Mouse (Mus musculus) G1E (cell line): ENCODE results near the gene Slc39a13. TPM values are rescaled to one million over a fixed set of nuclear protein-coding genes. Genes with fewer than 3 reads are reported as not detected.
"Not testable (repeated sequence)": the region's sequence is repeated elsewhere in the genome, so short reads cannot be mapped to it uniquely, and the experiment has no call there.

Source experiments
- ATAC-seq: 2 replicates; pipeline ENCODE4 v1.8.0; 2016; ENCODE audit warnings: mild to moderate bottlenecking; ENCODE audit not compliant: insufficient number of reproducible peaks, poor library complexity, low FRiP score, severe bottlenecking; ENCODE audit errors: extremely low read depth
- DNase-seq: peaks from one replicate; pipeline ENCODE4 v3.0.0; 2012; ENCODE audit warnings: low spot score
- H3K27me3 ChIP-seq: 2 replicates; pipeline ENCODE4 v1.6.1; 2012; ENCODE audit warnings: mild to moderate bottlenecking, low read length, inconsistent platforms; ENCODE audit not compliant: insufficient read depth
- H3K36me3 ChIP-seq: replicated peaks from 2 replicates; pipeline ENCODE3; 2012; ENCODE audit warnings: mild to moderate bottlenecking, inconsistent platforms
- H3K4me1 ChIP-seq: 2 replicates; pipeline ENCODE4 v1.6.1; 2012; ENCODE audit warnings: low read depth, low read length, inconsistent platforms, mixed read lengths; ENCODE audit not compliant: insufficient read depth
- H3K4me3 ChIP-seq: 2 replicates; pipeline ENCODE4 v1.5.1; 2012; ENCODE audit warnings: low read depth, mild to moderate bottlenecking, inconsistent platforms, low read length, moderate library complexity, mixed read lengths
- H3K9me3 ChIP-seq: replicated peaks from 2 replicates; pipeline ENCODE4 v1.6.1; 2012; ENCODE audit warnings: inconsistent platforms
- CTCF ChIP-seq: IDR thresholded peaks from 2 replicates; pipeline ENCODE4 v1.5.1; 2012; ENCODE audit warnings: low read depth, low read length, inconsistent platforms, mixed read lengths
- GATA1 ChIP-seq: IDR thresholded peaks from 2 replicates; pipeline ENCODE4 v1.6.1; 2012; ENCODE audit warnings: borderline replicate concordance, low read length, inconsistent platforms, mixed read lengths
- GATA2 ChIP-seq: IDR thresholded peaks from 2 replicates; pipeline ENCODE4 v1.6.1; 2012; ENCODE audit warnings: low read depth, low read length, inconsistent platforms, borderline replicate concordance
- POLR2AphosphoS5 ChIP-seq: IDR thresholded peaks from 2 replicates; pipeline ENCODE4 v1.6.1; 2012; ENCODE audit warnings: low read depth, low read length, inconsistent platforms; ENCODE audit not compliant: insufficient replicate concordance
- TAL1 ChIP-seq: conservative IDR thresholded peaks from 2 replicates; pipeline ENCODE4 v1.6.1; 2012; ENCODE audit warnings: low read depth, low read length, inconsistent platforms, mixed read lengths
- polyA plus RNA-seq: library from polyadenylated mRNA; stranded (reverse); fragments of >175 nt; gene quantifications from 2 replicates; pipeline ENCODE4 v1.2.3, GENCODE M21; 2012
- total RNA-seq, 2 experiments: library from RNA; stranded (forward) in 1 of 2; stranded (reverse) in 1 of 2; fragments of 200-1000 nt in 1 of 2; fragments of >200 nt in 1 of 2; fragmentation: Nextera tagmentation in 1 of 2; gene quantifications; 2 replicates each; pipeline ENCODE4 v1.2.3; 2014 to 2017

Gene Slc39a13
- total and polyA plus RNA-seq, 3 experiments = 8.6 to 24.9 (median 13.6) TPM

- TF ChIP-seq POLR2AphosphoS5 = no peak
- TF ChIP-seq GATA2 = no peak
- TF ChIP-seq GATA1 = no peak
- TF ChIP-seq CTCF = no peak
- TF ChIP-seq TAL1 = no peak
- no peaks in the 10 kb centered on the region for H3K9me3 ChIP-seq
- H3K4me3 ChIP-seq = no peak overlapping the region
- H3K36me3 ChIP-seq = peaks cover 32% of the 10 kb centered on the region
- ATAC-seq (no peak), DNase-seq (no peak)
- H3K27me3 ChIP-seq = no peaks in the 10 kb centered on the region
- peaks cover 61% of the 10 kb centered on the region for H3K4me1 ChIP-seq
Observed at GRCm38 (mm10) chr2:91051917-91052316, 18.3 kb downstream of the Slc39a13 start.

GRCm38 (mm10) chr2:91047359-91047758, 22.9 kb downstream of the Slc39a13 start:
- Histone ChIP-seq H3K4me1 (peaks cover 74% of the 10 kb centered on the region), H3K27me3 (no peaks in the 10 kb centered on the region; the same call in 1 of the 2 replicates), H3K36me3 (peaks cover 9% of the 10 kb centered on the region), H3K9me3 (no peaks in the 10 kb centered on the region), H3K4me3 (no peak overlapping the region)
- ATAC-seq = no peak
- DNase-seq = no peak
- TF ChIP-seq GATA2 (no peak), POLR2AphosphoS5 (no peak), CTCF (no peak), TAL1 (no peak), GATA1 (no peak)

- not testable (repeated sequence) for H3K4me3 ChIP-seq, H3K36me3 ChIP-seq, H3K27me3 ChIP-seq, DNase-seq, ATAC-seq, H3K9me3 ChIP-seq
- peaks cover 72% of the 10 kb centered on the region for H3K4me1 ChIP-seq
Observed at GRCm38 (mm10) chr2:91045805-91046204, 24.4 kb downstream of the Slc39a13 start.

GRCm38 (mm10) chr2:91044727-91045126, 25.5 kb downstream of the Slc39a13 start:
- Histone ChIP-seq H3K4me3 (no peak overlapping the region; the same call in 1 of the 2 replicates), H3K4me1 (peaks cover 65% of the 10 kb centered on the region), H3K36me3 (no peaks in the 10 kb centered on the region), H3K9me3 (no peaks in the 10 kb centered on the region), H3K27me3 (no peaks in the 10 kb centered on the region; the same call in none of the 2 replicates)
- TF ChIP-seq TAL1 = no peak
- TF ChIP-seq GATA2 = no peak
- no peak for TF ChIP-seq GATA1
- no peak for TF ChIP-seq CTCF
- no peak for TF ChIP-seq POLR2AphosphoS5
- ATAC-seq = no peak
- DNase-seq = no peak

- Histone ChIP-seq H3K4me1 (peaks cover 51% of the 10 kb centered on the region), H3K9me3 (no peaks in the 10 kb centered on the region), H3K27me3 (no peaks in the 10 kb centered on the region; the same call in none of the 2 replicates), H3K4me3 (peak overlapping the region; percentile 11; the same call in 1 of the 2 replicates), H3K36me3 (no peaks in the 10 kb centered on the region)
- TF ChIP-seq GATA1 = no peak
- no peak for TF ChIP-seq CTCF
- TF ChIP-seq TAL1 = no peak
- no peak for TF ChIP-seq POLR2AphosphoS5
- no peak for TF ChIP-seq GATA2
- ATAC-seq (peak; percentile 62), DNase-seq (peak; percentile 45)
Observed at GRCm38 (mm10) chr2:91042651-91043398, 27.4 kb downstream of the Slc39a13 start.

GRCm38 (mm10) chr2:91041786-91042185, 28.4 kb downstream of the Slc39a13 start:
- Histone ChIP-seq H3K9me3 (no peaks in the 10 kb centered on the region), H3K36me3 (no peaks in the 10 kb centered on the region), H3K27me3 (no peaks in the 10 kb centered on the region; the same call in none of the 2 replicates), H3K4me3 (no peak overlapping the region), H3K4me1 (peaks cover 46% of the 10 kb centered on the region)
- ATAC-seq = no peak
- no peak for DNase-seq
- TF ChIP-seq POLR2AphosphoS5 = no peak
- TF ChIP-seq GATA1 = no peak
- no peak for TF ChIP-seq CTCF
- no peak for TF ChIP-seq GATA2
- TF ChIP-seq TAL1 = no peak
